Mouse (Mus musculus): Measurements from ENCODE around the gene Epor. TPM values are rescaled to one million over a fixed set of nuclear protein-coding genes. Genes with fewer than 3 reads are reported as not detected.

Epor gene
- polyA plus RNA-seq, 1 experiment = 6.3 TPM

DNA sequence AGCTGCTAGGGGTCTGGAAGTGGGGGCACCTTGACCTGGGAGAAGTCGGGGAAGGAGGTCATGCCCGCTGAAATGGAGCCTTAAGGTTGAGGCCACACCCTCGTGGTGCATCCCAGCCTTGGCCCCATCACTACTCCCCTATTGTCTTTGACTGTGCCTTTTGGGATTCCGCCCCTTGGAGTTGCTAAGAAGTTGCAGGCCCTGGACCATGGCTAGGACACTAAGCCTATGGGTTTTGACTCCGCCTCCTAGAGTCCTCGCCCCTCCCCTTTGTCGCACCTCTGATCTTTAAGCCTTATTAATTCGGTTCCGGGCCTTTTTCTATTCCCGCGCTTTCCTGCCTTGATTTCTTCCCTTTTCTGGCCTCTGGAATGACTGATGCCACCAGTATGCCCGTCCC, 19.7 kb downstream of the Epor start:
- Histone ChIP-seq H3ac (ENCODE audit: control insufficient read depth, insufficient read length, low read depth) (no peak overlapping the region), H3K79me2 (ENCODE audit: control insufficient read depth, insufficient read depth) (no peaks in the 10 kb centered on the region), H3K79me3 (ENCODE audit: low read depth) (no peaks in the 10 kb centered on the region), H3K27me3 (ENCODE audit: control insufficient read depth, insufficient read depth, insufficient read length) (no peaks in the 10 kb centered on the region), H3K4me3 (ENCODE audit: insufficient read depth, poor library complexity, severe bottlenecking) (no peak overlapping the region), H3K36me3 (ENCODE audit: control insufficient read depth, insufficient read depth) (no peaks in the 10 kb centered on the region)
- TF ChIP-seq MYOD1 (IDR thresholded peaks at IDR 0.05; ENCODE audit: control insufficient read depth, insufficient read length, low read depth) (no peak), CTCF (IDR thresholded peaks at IDR 0.05; ENCODE audit: control insufficient read depth, insufficient read depth, insufficient read length) (no peak), USF1 (IDR thresholded peaks at IDR 0.05; ENCODE audit: low read depth) (no peak), CEBPB (IDR thresholded peaks at IDR 0.05; ENCODE audit: low read depth) (no peak), MAX (IDR thresholded peaks at IDR 0.05) (no peak), FOSL1 (IDR thresholded peaks at IDR 0.05; ENCODE audit: insufficient read depth, low read length, poor library complexity, severe bottlenecking) (no peak), MYOG (IDR thresholded peaks at IDR 0.05; ENCODE audit: control insufficient read depth, extremely low read depth, insufficient read length) (no peak)

DNA sequence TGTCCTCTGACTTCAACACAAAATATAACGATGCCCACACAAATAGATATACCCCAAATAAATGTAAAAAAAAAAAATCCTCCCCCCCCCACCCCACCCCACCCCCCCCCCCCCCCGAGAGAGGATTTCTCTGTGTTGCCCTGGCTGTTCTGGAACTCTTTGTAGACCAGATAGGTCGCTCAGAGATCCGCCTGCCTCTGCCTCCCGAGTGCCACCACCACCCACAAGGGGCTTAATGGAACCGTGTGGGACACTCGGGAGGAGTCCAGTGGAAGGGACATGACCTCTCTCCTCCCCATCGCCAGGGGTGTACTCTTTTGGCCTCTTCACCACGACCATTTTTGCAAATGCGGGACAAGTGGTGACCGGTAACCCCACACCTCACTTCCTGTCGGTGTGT, 20.3 kb downstream of the Epor start:
- TF ChIP-seq USF1 (IDR thresholded peaks at IDR 0.05; ENCODE audit: low read depth) (no peak), FOSL1 (IDR thresholded peaks at IDR 0.05; ENCODE audit: insufficient read depth, low read length, poor library complexity, severe bottlenecking) (no peak), MYOD1 (IDR thresholded peaks at IDR 0.05; ENCODE audit: control insufficient read depth, insufficient read length, low read depth) (no peak), CEBPB (IDR thresholded peaks at IDR 0.05; ENCODE audit: low read depth) (no peak), CTCF (IDR thresholded peaks at IDR 0.05; ENCODE audit: control insufficient read depth, insufficient read depth, insufficient read length) (no peak), MYOG (IDR thresholded peaks at IDR 0.05; ENCODE audit: control insufficient read depth, extremely low read depth, insufficient read length) (no peak), MAX (IDR thresholded peaks at IDR 0.05) (no peak)
- H3ac ChIP-seq (ENCODE audit: control insufficient read depth, insufficient read length, low read depth) = no peak overlapping the region
- no peaks in the 10 kb centered on the region for H3K27me3 ChIP-seq (ENCODE audit: control insufficient read depth, insufficient read depth, insufficient read length)
- H3K36me3 ChIP-seq (ENCODE audit: control insufficient read depth, insufficient read depth) = no peaks in the 10 kb centered on the region
- no peak overlapping the region for H3K4me3 ChIP-seq (ENCODE audit: insufficient read depth, poor library complexity, severe bottlenecking)
- H3K79me2 ChIP-seq (ENCODE audit: control insufficient read depth, insufficient read depth) = no peaks in the 10 kb centered on the region
- no peaks in the 10 kb centered on the region for H3K79me3 ChIP-seq (ENCODE audit: low read depth)

DNA sequence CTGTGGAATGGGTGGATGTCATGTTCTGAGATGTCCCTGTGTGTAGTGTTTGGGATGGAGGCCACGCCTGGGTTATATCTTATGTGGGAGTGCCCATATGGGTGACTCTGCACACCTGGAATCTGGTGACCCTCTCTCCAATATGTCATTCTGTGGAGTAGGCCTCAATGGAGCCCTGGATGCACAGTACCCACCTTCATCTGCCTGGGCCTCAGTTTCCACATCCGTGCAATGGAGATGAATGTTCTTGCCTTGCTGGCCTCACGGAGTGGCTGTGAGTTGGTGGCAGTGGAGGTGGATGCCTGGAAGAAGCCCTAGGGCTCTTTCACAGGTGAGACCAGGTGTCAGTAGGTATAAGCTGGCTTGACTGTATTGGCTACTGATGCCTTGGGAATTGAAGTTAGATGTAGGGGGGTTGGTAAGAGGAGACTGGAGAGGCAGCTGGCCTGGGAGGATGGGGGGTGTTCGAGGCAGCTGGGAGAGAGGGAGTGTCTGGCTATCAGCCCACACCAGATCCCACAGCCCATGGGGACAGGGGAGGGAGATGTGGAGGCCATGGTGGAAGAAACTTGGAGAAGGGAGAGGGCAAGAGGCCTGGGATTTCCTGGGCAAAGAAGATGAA, 25.0 kb downstream of the Epor start:
- H3K79me3 ChIP-seq (ENCODE audit: low read depth) = no peaks in the 10 kb centered on the region
- no peak for TF ChIP-seq CTCF (IDR thresholded peaks at IDR 0.05; ENCODE audit: control insufficient read depth, insufficient read depth, insufficient read length)
- TF ChIP-seq USF1 (IDR thresholded peaks at IDR 0.05; ENCODE audit: low read depth) = no peak
- no peaks in the 10 kb centered on the region for H3K27me3 ChIP-seq (ENCODE audit: control insufficient read depth, insufficient read depth, insufficient read length)
- H3K36me3 ChIP-seq (ENCODE audit: control insufficient read depth, insufficient read depth) = no peaks in the 10 kb centered on the region
- no peaks in the 10 kb centered on the region for H3K79me2 ChIP-seq (ENCODE audit: control insufficient read depth, insufficient read depth)
- H3K4me3 ChIP-seq (ENCODE audit: insufficient read depth, poor library complexity, severe bottlenecking) = no peak overlapping the region
- no peak overlapping the region for H3ac ChIP-seq (ENCODE audit: control insufficient read depth, insufficient read length, low read depth)

DNA sequence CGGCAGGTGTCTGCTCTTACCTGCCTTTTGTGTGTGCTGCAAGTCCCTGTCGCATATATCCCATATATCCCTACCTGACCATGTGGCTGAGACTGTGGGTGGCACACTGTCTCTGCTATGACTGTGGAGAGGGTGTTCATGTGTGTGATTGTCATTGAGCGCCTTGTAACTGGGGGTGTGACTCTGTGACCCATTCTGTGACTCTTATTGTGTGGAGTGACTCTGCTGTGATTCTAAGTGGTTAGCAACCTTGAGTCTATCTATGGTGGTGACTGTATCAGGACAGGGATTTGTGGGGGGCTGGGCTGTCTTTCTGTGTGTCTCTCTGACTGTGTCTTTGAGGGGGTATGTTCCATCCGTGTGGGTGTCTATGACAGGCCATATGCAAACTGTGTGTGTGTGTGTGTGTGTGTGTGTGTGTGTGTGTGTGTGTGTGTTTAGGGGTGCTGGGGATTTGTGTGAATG, 25.6 kb downstream of the Epor start:
- no peak for TF ChIP-seq USF1 (IDR thresholded peaks at IDR 0.05; ENCODE audit: low read depth)
- no peak overlapping the region for H3K4me3 ChIP-seq (ENCODE audit: insufficient read depth, poor library complexity, severe bottlenecking)
- no peaks in the 10 kb centered on the region for H3K36me3 ChIP-seq (ENCODE audit: control insufficient read depth, insufficient read depth)
- H3K27me3 ChIP-seq (ENCODE audit: control insufficient read depth, insufficient read depth, insufficient read length) = no peaks in the 10 kb centered on the region
- no peak overlapping the region for H3ac ChIP-seq (ENCODE audit: control insufficient read depth, insufficient read length, low read depth)
- no peaks in the 10 kb centered on the region for H3K79me2 ChIP-seq (ENCODE audit: control insufficient read depth, insufficient read depth)
- no peaks in the 10 kb centered on the region for H3K79me3 ChIP-seq (ENCODE audit: low read depth)

DNA sequence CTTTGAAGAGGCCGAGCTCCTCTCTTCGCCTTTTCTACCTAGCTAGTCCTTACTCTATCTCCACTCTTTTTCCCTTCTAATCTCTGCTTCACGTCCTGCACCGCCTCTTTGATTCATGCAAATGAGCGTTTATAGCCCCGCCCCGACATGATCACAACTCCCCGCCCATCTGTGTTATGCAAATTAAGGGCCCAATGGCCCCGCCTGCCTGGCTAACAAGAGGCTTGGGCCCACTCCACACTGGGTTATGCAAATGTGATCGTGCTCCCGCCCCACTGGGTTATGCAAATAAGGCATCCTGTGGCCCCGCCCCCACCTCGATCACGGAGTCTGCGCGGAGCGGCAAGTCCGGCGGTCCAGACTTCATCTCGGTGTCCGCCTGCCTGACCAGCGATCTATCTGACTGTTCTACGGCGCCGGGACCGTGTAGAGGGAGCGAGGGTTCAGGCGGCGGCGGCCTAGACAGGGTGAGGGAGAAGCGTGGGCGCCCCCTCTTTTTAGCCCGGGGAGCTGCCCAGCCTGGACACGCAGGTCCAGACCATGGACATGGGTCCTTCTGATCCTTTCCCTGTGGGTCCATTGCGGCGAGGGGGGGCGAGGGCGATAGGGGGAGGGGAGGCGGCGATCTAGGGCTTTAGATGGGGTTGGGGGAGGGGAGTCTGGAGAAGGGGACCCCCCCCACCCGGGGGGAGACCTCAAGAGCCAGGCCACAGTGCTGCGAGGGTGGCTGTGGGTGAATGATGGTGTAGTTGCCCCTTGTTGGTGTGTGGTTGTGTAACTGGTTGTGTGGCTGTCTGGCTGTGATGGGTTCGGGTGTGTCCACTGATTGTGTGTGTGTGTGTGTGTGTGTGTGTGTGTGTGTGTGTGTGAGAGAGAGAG, 26.4 kb downstream of the Epor start, which contains the start of gene Plppr2:
Gene Plppr2 (plus strand): TSS at position 342 of the 879 bp plus-strand sequence.
- no peak for TF ChIP-seq USF1 (IDR thresholded peaks at IDR 0.05; ENCODE audit: low read depth)
- TF ChIP-seq FOSL1 (IDR thresholded peaks at IDR 0.05; ENCODE audit: insufficient read depth, low read length, poor library complexity, severe bottlenecking) = no peak
- TF ChIP-seq MAX (IDR thresholded peaks at IDR 0.05) = no peak
- TF ChIP-seq MYOD1 (IDR thresholded peaks at IDR 0.05; ENCODE audit: control insufficient read depth, insufficient read length, low read depth) = no peak
- TF ChIP-seq CEBPB (IDR thresholded peaks at IDR 0.05; ENCODE audit: low read depth) = no peak
- no peak for TF ChIP-seq MYOG (IDR thresholded peaks at IDR 0.05; ENCODE audit: control insufficient read depth, extremely low read depth, insufficient read length)
- TF ChIP-seq CTCF (IDR thresholded peaks at IDR 0.05; ENCODE audit: control insufficient read depth, insufficient read depth, insufficient read length) = no peak
- H3K79me2 ChIP-seq (ENCODE audit: control insufficient read depth, insufficient read depth) = no peaks in the 10 kb centered on the region
- H3K36me3 ChIP-seq (ENCODE audit: control insufficient read depth, insufficient read depth) = no peaks in the 10 kb centered on the region
- H3K79me3 ChIP-seq (ENCODE audit: low read depth) = no peaks in the 10 kb centered on the region
- H3K4me3 ChIP-seq (ENCODE audit: insufficient read depth, poor library complexity, severe bottlenecking) = peak within 1 kb of the TSS; percentile 28
- no peaks in the 10 kb centered on the region for H3K27me3 ChIP-seq (ENCODE audit: control insufficient read depth, insufficient read depth, insufficient read length)
- H3ac ChIP-seq (ENCODE audit: control insufficient read depth, insufficient read length, low read depth) = peak within 1 kb of the TSS; percentile 47

Data from C2C12 (cell line).